Mouse (Mus musculus) small intestine, adult 2 months (tissue): ENCODE measurements around the gene Axin1. TPM values are rescaled to one million over a fixed set of nuclear protein-coding genes. Genes with fewer than 3 reads are reported as not detected.

Source experiments
- H3K27ac ChIP-seq: fragments of 200-500 bp; 2 replicates; pipeline ENCODE4 v1.5.1; 2012; ENCODE audit warnings: low read depth, low read length, control low read depth, inconsistent platforms; ENCODE audit not compliant: insufficient read depth
- H3K27me3 ChIP-seq: fragments of 200-500 bp; 2 replicates; pipeline ENCODE4 v1.6.1; 2012; ENCODE audit warnings: mild to moderate bottlenecking, moderate library complexity, low read length, inconsistent platforms; ENCODE audit not compliant: control insufficient read depth, insufficient read depth
- H3K36me3 ChIP-seq: fragments of 200-500 bp; 2 replicates; pipeline ENCODE4 v1.6.1; 2012; ENCODE audit warnings: mild to moderate bottlenecking, low read length, control low read depth, inconsistent platforms; ENCODE audit not compliant: control insufficient read depth, insufficient read depth
- H3K4me1 ChIP-seq: fragments of 200-500 bp; 2 replicates; pipeline ENCODE4 v1.6.1; 2012; ENCODE audit warnings: low read length, inconsistent platforms, mixed read lengths; ENCODE audit not compliant: control insufficient read depth, insufficient read depth, insufficient read length
- H3K4me3 ChIP-seq: fragments of 200-500 bp; 2 replicates; pipeline ENCODE4 v1.5.1; 2012; ENCODE audit warnings: low read depth, mild to moderate bottlenecking, control low read depth, inconsistent platforms, low read length, moderate library complexity
- CTCF ChIP-seq: fragments of 200-500 bp; IDR thresholded peaks from 2 replicates; pipeline ENCODE4 v1.5.1; 2012; ENCODE audit warnings: low read depth, mild to moderate bottlenecking, control low read depth, inconsistent platforms, low read length, moderate library complexity, mixed read lengths; ENCODE audit not compliant: insufficient replicate concordance, insufficient read length; ENCODE audit errors: extremely low read depth
- POLR2A ChIP-seq: fragments of 200-500 bp; IDR thresholded peaks from 2 replicates; pipeline ENCODE4 v1.6.1; 2012; ENCODE audit warnings: low read depth, mild to moderate bottlenecking, control low read depth, inconsistent platforms, low read length, moderate library complexity
- WGBS: fragments of 180-500 bp; shearing (Covaris S2); methylation state at CpG from one replicate; pipeline ENCODE4 v1.1.7; 2018; 5-methylcytosine and 5-hydroxymethylcytosine counted together
- polyA plus RNA-seq: library from polyadenylated mRNA; depleted of rRNA; stranded (reverse); fragments of >200 nt; gene quantifications from 2 replicates; pipeline ENCODE4 v1.2.3, GENCODE M21; 2012

Gene Axin1
- polyA plus RNA-seq, 1 experiment: 17.9 TPM

DNA sequence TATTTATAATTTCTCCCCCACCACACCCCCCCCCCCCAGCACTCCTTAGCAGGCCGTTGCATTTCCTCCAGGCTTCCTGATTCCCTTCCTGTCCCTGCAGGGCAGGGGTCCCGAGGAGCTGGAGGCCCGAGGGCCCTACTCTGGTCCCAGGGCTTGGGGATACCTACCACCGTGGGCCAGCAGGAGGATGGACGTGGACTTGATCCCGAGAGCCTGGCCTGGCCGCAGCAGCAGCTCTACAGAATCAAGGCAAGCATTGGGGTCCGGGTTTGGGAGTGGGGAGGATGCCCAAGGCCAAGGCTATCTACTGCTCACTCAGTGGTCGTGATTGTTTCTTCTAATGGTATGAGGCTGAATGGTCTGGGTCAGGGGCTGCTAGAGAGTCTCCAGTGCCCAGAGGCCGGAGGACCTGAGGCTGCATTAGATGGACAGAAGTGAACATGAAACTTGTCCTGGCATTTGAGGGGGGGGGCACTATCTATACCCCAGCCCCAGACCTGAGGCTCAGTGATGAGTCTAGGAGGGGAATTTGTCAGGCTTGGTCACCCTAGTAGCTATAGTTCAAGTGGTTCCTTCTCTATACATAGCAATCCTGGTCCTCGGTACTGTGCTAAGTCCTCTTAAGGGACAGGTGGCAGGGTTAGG lies 1.3 kb upstream of the Axin1 start:
- Histone ChIP-seq H3K27me3 (no peaks in the 10 kb centered on the region), H3K4me3 (no peak overlapping the region), H3K4me1 (peaks cover 6% of the 10 kb centered on the region; the same call in 1 of the 2 replicates), H3K27ac (no peak overlapping the region), H3K36me3 (no peaks in the 10 kb centered on the region)
- 84% methylated on average over 11 of the region's 11 CpGs for WGBS
- no peak for TF ChIP-seq POLR2A

GRCm38 (mm10) chr17:26137751-26138130 lies 747 bp upstream of the Axin1 start:
- no peak for TF ChIP-seq POLR2A
- TF ChIP-seq CTCF: no peak
- no peak overlapping the region for H3K4me3 ChIP-seq
- H3K4me1 ChIP-seq: peaks cover 6% of the 10 kb centered on the region; the same call in 1 of the 2 replicates
- H3K27me3 ChIP-seq: no peaks in the 10 kb centered on the region
- peaks cover 2% of the 10 kb centered on the region; the same call in 1 of the 2 replicates for H3K36me3 ChIP-seq
- 61% methylated on average over 2 of the region's 2 CpGs for WGBS
- no peak overlapping the region for H3K27ac ChIP-seq

DNA sequence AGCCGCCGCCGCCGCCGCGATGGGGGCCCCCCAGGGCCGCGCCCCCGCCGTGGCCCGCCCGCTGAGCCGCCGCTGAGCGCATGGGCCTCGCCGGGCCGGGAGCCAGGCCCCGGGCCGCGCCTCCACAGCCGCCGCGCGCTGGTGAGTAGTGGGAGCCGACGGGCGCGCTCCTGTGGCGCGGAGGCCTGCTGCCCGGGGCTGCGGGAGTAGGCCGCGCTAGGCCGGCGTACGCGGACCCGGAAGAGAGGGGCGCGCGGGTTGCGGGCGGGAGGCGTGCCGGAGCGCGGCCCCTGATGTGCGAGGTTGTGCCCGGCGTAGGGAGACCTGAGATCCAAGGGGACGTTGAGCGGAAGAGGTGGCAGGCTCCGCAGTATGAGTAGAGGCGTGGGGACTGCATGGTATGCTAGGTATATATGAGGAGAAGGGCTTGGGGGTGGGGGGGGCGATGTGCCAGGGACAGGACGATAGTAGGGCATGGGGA lies 453 bp downstream of the Axin1 start:
- no peaks in the 10 kb centered on the region for H3K27me3 ChIP-seq
- WGBS: under 1% methylated on average over 56 of the region's 58 CpGs
- peak overlapping the region; percentile 87 for H3K4me3 ChIP-seq
- peaks cover 11% of the 10 kb centered on the region for H3K36me3 ChIP-seq
- no peak overlapping the region for H3K27ac ChIP-seq
- TF ChIP-seq CTCF (no peak), POLR2A (no peak)
- H3K4me1 ChIP-seq: peaks cover 3% of the 10 kb centered on the region; the same call in 1 of the 2 replicates

DNA sequence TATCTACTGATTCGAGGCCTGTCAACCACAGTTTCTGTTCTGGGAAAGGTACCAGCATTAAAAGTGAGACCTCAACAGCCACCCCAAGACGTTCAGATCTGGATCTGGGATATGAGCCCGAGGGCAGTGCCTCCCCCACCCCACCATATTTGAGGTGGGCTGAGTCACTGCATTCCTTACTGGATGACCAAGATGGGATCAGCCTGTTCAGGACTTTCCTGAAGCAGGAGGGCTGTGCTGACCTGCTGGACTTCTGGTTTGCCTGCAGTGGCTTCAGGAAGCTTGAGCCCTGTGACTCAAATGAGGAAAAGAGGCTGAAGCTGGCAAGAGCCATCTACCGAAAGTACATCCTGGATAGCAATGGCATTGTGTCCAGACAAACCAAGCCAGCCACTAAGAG lies 4.3 kb downstream of the Axin1 start:
- no peak overlapping the region for H3K4me3 ChIP-seq
- H3K4me1 ChIP-seq: peaks cover 3% of the 10 kb centered on the region; the same call in 1 of the 2 replicates
- peaks cover 13% of the 10 kb centered on the region for H3K36me3 ChIP-seq
- H3K27ac ChIP-seq: no peak overlapping the region
- TF ChIP-seq POLR2A: no peak
- TF ChIP-seq CTCF: no peak
- no peaks in the 10 kb centered on the region for H3K27me3 ChIP-seq
- WGBS: 69% methylated on average over 4 of the region's 4 CpGs

DNA sequence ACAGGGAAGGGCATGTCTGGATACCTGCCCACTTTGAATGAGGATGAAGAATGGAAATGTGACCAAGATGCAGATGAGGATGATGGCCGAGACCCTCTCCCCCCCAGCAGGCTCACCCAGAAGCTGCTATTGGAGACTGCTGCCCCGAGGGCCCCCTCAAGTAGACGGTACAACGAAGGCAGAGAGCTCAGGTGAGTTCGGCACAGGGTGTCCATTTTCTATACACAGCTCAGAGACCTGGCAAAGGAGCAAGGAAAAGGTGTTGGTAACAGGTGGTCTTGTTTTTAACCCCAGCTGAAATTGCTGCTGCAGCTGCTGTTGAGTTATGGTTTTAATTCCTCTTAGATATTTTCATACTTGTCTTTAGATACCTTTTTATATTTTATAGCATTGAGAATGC lies 4.9 kb downstream of the Axin1 start:
- TF ChIP-seq CTCF (no peak), POLR2A (no peak)
- 92% methylated on average over 5 of the region's 5 CpGs for WGBS
- Histone ChIP-seq H3K36me3 (peaks cover 16% of the 10 kb centered on the region), H3K4me3 (no peak overlapping the region), H3K4me1 (peaks cover 3% of the 10 kb centered on the region; the same call in 1 of the 2 replicates), H3K27ac (no peak overlapping the region), H3K27me3 (no peaks in the 10 kb centered on the region)

- H3K27ac ChIP-seq: no peak overlapping the region
- no peaks in the 10 kb centered on the region for H3K4me1 ChIP-seq
- peaks cover 6% of the 10 kb centered on the region for H3K36me3 ChIP-seq
- no peak for TF ChIP-seq CTCF
- no peak for TF ChIP-seq POLR2A
- no peak overlapping the region for H3K4me3 ChIP-seq
- H3K27me3 ChIP-seq: no peaks in the 10 kb centered on the region
- 78% methylated on average over 2 of the region's 2 CpGs for WGBS
Observed at GRCm38 (mm10) chr17:26149056-26149455, 10.6 kb downstream of the Axin1 start.

DNA sequence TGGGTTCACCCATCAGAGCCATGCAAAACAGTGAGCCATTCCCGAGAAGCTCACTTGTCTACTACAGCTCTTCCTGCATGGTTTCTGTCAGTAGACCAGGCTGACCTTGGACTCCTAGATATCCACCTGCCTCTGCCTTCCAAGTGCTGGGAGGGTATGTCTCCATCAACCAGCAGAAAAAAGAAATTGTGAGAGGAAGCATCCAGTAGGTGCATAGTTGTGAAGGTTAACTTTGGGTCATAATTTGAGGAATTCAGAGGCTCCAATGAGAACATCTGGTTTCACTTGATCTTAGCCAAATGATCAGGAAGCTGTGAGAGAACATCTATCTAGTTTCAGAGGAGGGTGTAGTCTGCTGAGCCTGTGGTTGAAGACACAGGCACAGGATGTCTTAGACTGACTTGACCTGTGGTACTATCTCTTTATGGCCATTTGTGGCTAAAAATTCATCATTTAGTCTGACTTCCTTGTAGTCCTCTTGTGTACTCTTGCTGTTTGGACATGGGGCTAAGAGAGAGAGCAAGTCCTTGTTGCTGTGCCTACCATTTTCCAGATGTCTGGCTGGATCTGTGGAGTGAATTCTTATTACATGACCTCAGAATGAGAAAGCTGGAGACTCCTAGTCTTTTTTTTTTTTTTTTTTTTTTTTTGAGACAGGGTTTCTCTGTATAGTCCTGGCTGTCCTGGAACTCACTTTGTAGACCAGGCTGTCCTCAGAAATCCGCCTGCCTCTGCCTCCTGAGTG lies 13.6 kb downstream of the Axin1 start:
- Histone ChIP-seq H3K4me3 (no peak overlapping the region), H3K27me3 (no peaks in the 10 kb centered on the region), H3K4me1 (no peaks in the 10 kb centered on the region), H3K27ac (no peak overlapping the region), H3K36me3 (peaks cover 6% of the 10 kb centered on the region)
- no peak for TF ChIP-seq POLR2A
- TF ChIP-seq CTCF: no peak
- WGBS: 94% methylated on average over 2 of the region's 2 CpGs
